Mouse (Mus musculus): ENCODE results near the gene Hao1. TPM values are rescaled to one million over a fixed set of nuclear protein-coding genes. Genes with fewer than 3 reads are reported as not detected.
A peak's percentile ranks its signal among the peaks of the same experiment; 100 is the strongest.

Gene Hao1
- 0.07 TPM in 1 of 2 replicates, not detected in the other for polyA plus RNA-seq (2015; fragmentation: Nextera tagmentation; extraction: Ambion mirVana)

DNA sequence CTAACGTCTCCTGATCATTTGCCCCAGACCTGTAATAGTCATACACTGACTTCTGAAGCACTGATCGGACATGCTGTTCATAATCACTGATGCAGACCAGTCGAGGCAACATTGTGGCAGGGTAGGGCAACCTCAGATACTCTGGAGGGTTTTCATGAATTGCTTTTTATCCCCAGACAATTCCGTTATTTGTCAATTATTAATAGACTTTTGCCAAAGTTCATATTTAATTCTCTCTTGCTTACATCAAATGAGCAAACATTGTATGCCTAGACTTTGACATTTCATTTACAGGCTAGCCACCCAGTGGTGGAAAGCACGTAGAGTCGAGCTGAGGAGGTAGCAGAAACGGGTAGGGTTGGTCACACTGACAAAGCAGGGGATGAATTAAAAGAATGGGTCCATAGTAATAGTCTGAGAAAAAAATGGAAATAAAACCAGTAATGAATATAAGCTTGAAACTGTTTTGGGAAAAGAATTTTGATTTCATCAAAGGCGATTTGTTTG, at the start of gene Hao1:
Gene Hao1, minus strand, starts transcription at position 148 of the 507 bp plus-strand sequence.
- Histone ChIP-seq H3K27ac (ENCODE audit: low read length) (no peak within 1 kb of the TSS), H3K9ac (replicated peaks; ENCODE audit: low read length) (no peak within 1 kb of the TSS), H3K4me2 (replicated peaks; ENCODE audit: low read depth, low read length) (no peak within 1 kb of the TSS), H3K4me1 (ENCODE audit: insufficient read depth, low read length) (no peaks in the 10 kb centered on the region), H3K4me3 (ENCODE audit: low read length) (no peak within 1 kb of the TSS), H3K27me3 (ENCODE audit: insufficient read depth, low read length) (no peaks in the 10 kb centered on the region), H3K9me3 (ENCODE audit: low read length) (no peaks in the 10 kb centered on the region), H3K36me3 (ENCODE audit: insufficient read depth, low read length) (no peaks in the 10 kb centered on the region)
- ATAC-seq (ENCODE audit: low FRiP score, low TSS enrichment) = no peak
- 79% methylated on average over 8 of the region's 8 CpGs for WGBS

DNA sequence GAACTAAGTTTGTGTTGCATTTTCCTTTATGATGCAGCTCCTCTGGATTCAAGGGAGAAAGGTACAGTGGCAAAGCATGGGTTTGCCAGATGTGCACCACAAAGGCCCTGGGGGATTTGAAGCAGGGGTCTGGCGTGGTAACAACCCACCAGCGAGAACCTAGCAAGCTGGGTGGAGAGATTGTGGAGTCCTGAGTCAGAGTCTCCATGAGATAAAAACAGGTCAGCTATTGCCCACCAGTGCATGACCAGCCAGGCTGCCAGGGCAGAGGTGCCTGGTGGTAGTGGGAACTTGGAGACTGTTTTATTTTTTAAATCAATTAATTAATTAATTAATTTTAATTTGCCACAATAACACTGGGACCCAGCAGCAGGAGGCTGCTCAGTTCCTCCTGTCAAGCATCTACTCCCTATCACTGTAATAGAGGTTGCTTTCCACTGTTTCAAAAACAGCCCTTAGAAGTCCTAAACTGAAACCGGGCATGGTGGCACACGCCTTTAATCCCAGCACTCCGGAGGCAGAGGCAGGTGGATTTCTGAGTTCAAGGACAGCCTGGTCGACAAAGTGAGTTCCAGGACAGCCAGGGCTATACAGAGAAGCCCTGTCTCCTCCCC, 37.0 kb upstream of the Hao1 start:
- no peaks in the 10 kb centered on the region for H3K4me1 ChIP-seq (ENCODE audit: insufficient read depth, low read length)
- no peak overlapping the region for H3K9ac ChIP-seq (replicated peaks; ENCODE audit: low read length)
- 96% methylated on average over 6 of the region's 6 CpGs for WGBS
- H3K36me3 ChIP-seq (ENCODE audit: insufficient read depth, low read length) = no peaks in the 10 kb centered on the region
- no peak overlapping the region for H3K4me2 ChIP-seq (replicated peaks; ENCODE audit: low read depth, low read length)
- no peaks in the 10 kb centered on the region for H3K27me3 ChIP-seq (ENCODE audit: insufficient read depth, low read length)
- H3K9me3 ChIP-seq (ENCODE audit: low read length) = no peaks in the 10 kb centered on the region; the same call in 1 of the 2 replicates
- ATAC-seq (ENCODE audit: low FRiP score, low TSS enrichment) = no peak
- no peak overlapping the region for H3K4me3 ChIP-seq (ENCODE audit: low read length)
- H3K27ac ChIP-seq (ENCODE audit: low read length) = no peak overlapping the region

DNA sequence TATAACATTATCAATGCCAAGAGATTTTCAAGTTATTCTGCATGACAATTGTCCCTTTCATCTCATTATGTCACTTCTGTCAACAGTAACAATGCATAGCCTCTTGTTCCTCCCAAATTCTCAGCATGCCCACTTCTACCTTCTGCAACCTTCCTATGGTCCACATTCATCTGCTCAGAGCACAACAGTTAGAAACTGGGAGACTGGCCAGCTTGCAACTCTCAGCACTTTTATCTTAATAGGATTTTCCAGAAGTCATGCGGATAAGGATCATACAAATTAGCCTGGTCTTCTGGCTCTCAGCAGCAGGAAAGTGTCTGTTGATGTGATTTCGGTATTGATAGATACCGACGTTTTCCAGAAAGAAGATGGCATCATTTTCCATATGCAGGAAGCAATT, 31.1 kb upstream of the Hao1 start:
- Histone ChIP-seq H3K4me2 (replicated peaks; ENCODE audit: low read depth, low read length) (no peak overlapping the region), H3K4me3 (ENCODE audit: low read length) (no peak overlapping the region), H3K9ac (replicated peaks; ENCODE audit: low read length) (no peak overlapping the region), H3K27me3 (ENCODE audit: insufficient read depth, low read length) (no peaks in the 10 kb centered on the region), H3K4me1 (ENCODE audit: insufficient read depth, low read length) (no peaks in the 10 kb centered on the region), H3K27ac (ENCODE audit: low read length) (no peak overlapping the region), H3K9me3 (ENCODE audit: low read length) (no peaks in the 10 kb centered on the region; the same call in 1 of the 2 replicates), H3K36me3 (ENCODE audit: insufficient read depth, low read length) (no peaks in the 10 kb centered on the region)
- no peak for ATAC-seq (ENCODE audit: low FRiP score, low TSS enrichment)
- 73% methylated on average over 4 of the region's 4 CpGs for WGBS

DNA sequence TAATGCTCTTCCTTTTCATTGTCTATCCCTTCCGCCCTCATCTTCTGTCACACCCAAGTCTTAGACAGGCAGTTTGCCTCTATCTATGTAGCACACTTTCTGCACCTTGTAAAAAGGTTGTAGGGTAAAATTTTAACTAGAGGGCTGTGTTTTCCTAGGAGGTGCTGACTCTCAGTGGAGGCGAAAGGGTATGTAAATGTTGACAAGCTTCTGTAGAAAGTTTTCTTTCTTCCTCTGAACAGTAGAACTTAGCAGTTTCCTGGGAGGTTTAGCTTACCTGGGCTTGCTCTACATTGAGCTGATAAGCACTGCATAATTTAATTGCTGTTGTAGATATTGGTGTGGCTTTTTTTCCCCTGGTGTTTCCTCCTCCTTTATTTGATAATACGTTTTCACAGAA, 5.3 kb upstream of the Hao1 start:
- H3K27me3 ChIP-seq (ENCODE audit: insufficient read depth, low read length) = no peaks in the 10 kb centered on the region
- H3K4me1 ChIP-seq (ENCODE audit: insufficient read depth, low read length) = no peaks in the 10 kb centered on the region
- H3K9me3 ChIP-seq (ENCODE audit: low read length) = 0 out of 2 replicates have a peak, but pooled peaks cover 6% of the 10 kb centered on the region
- no peak overlapping the region for H3K9ac ChIP-seq (replicated peaks; ENCODE audit: low read length)
- no peak overlapping the region for H3K4me2 ChIP-seq (replicated peaks; ENCODE audit: low read depth, low read length)
- no peaks in the 10 kb centered on the region for H3K36me3 ChIP-seq (ENCODE audit: insufficient read depth, low read length)
- no peak for ATAC-seq (ENCODE audit: low FRiP score, low TSS enrichment)
- 93% methylated on average over 3 of the region's 3 CpGs for WGBS
- no peak overlapping the region for H3K27ac ChIP-seq (ENCODE audit: low read length)
- H3K4me3 ChIP-seq (ENCODE audit: low read length) = no peak overlapping the region

DNA sequence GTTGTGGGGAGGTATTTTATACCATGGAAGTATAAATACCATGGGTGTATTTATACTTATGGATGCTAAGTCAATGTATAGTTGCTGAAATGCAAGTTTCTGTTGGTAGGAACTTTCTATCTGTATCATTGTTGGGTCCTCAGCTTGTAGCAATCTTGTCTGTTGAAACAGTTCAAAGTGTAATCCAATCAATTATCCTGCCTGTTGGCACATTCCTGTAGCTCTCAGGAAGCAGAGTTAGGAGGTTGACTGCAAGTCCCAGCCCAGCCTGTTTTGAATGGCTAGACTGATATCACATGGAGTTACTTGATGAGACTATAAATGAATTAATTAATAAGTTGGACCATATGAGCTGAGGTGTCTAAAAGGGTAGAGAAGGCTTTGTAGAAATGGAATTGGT, 1.8 kb downstream of the Hao1 start:
- H3K4me2 ChIP-seq (replicated peaks; ENCODE audit: low read depth, low read length) = no peak overlapping the region
- no peak overlapping the region for H3K4me3 ChIP-seq (ENCODE audit: low read length)
- no peaks in the 10 kb centered on the region for H3K36me3 ChIP-seq (ENCODE audit: insufficient read depth, low read length)
- no peak for ATAC-seq (ENCODE audit: low FRiP score, low TSS enrichment)
- H3K27me3 ChIP-seq (ENCODE audit: insufficient read depth, low read length) = no peaks in the 10 kb centered on the region
- no peak overlapping the region for H3K27ac ChIP-seq (ENCODE audit: low read length)
- H3K4me1 ChIP-seq (ENCODE audit: insufficient read depth, low read length) = no peaks in the 10 kb centered on the region
- H3K9ac ChIP-seq (replicated peaks; ENCODE audit: low read length) = no peak overlapping the region
- H3K9me3 ChIP-seq (ENCODE audit: low read length) = no peaks in the 10 kb centered on the region

DNA sequence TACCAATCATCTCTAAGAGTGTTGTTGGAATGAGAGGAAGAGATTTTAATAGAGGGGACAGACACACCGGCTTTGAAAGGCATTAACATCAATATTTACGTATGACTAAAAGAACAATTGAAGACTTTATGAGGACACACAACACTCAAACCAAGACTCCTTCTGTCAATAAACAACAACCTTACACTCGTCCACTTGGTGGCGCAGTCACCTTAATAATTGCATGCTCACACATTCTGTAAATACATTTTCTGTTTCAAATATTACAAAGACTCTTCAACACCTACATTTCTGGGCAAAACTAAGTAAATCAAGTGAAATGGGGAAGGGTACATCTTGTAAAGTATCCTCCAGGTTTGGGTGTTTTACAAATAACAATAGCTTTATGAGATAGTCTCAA, 4.4 kb downstream of the Hao1 start:
- no peaks in the 10 kb centered on the region for H3K9me3 ChIP-seq (ENCODE audit: low read length)
- H3K36me3 ChIP-seq (ENCODE audit: insufficient read depth, low read length) = no peaks in the 10 kb centered on the region
- H3K27me3 ChIP-seq (ENCODE audit: insufficient read depth, low read length) = no peaks in the 10 kb centered on the region
- H3K4me2 ChIP-seq (replicated peaks; ENCODE audit: low read depth, low read length) = no peak overlapping the region
- 29% methylated on average over 4 of the region's 4 CpGs for WGBS
- H3K4me3 ChIP-seq (ENCODE audit: low read length) = no peak overlapping the region
- H3K27ac ChIP-seq (ENCODE audit: low read length) = no peak overlapping the region
- H3K9ac ChIP-seq (replicated peaks; ENCODE audit: low read length) = no peak overlapping the region
- H3K4me1 ChIP-seq (ENCODE audit: insufficient read depth, low read length) = no peaks in the 10 kb centered on the region
- no peak for ATAC-seq (ENCODE audit: low FRiP score, low TSS enrichment)

DNA sequence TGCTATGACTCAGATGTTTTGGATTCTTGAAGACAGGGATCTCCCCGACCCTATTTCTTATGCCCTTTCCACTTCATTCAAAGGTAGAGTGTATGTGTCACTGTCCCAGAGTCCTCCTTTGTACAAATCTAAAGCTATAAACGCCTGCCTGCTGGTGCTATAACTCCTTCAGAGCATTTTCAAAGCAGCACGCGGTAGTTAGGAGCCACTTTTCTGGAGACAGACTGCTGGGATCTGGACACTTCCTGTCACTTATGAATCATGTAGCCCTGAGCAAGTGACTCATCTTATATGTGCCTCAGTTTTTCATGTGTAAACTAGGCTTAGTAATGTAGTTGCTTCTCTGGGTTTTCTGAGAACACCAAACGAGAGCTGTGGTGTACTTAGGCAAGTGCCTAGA, 9.1 kb downstream of the Hao1 start:
- WGBS = 70% methylated on average over 5 of the region's 5 CpGs
- H3K4me3 ChIP-seq (ENCODE audit: low read length) = no peak overlapping the region
- ATAC-seq (ENCODE audit: low FRiP score, low TSS enrichment) = no peak
- H3K9ac ChIP-seq (replicated peaks; ENCODE audit: low read length) = no peak overlapping the region
- no peaks in the 10 kb centered on the region for H3K27me3 ChIP-seq (ENCODE audit: insufficient read depth, low read length)
- H3K9me3 ChIP-seq (ENCODE audit: low read length) = no peaks in the 10 kb centered on the region
- no peaks in the 10 kb centered on the region for H3K36me3 ChIP-seq (ENCODE audit: insufficient read depth, low read length)
- H3K4me1 ChIP-seq (ENCODE audit: insufficient read depth, low read length) = no peaks in the 10 kb centered on the region
- no peak overlapping the region for H3K27ac ChIP-seq (ENCODE audit: low read length)
- no peak overlapping the region for H3K4me2 ChIP-seq (replicated peaks; ENCODE audit: low read depth, low read length)

DNA sequence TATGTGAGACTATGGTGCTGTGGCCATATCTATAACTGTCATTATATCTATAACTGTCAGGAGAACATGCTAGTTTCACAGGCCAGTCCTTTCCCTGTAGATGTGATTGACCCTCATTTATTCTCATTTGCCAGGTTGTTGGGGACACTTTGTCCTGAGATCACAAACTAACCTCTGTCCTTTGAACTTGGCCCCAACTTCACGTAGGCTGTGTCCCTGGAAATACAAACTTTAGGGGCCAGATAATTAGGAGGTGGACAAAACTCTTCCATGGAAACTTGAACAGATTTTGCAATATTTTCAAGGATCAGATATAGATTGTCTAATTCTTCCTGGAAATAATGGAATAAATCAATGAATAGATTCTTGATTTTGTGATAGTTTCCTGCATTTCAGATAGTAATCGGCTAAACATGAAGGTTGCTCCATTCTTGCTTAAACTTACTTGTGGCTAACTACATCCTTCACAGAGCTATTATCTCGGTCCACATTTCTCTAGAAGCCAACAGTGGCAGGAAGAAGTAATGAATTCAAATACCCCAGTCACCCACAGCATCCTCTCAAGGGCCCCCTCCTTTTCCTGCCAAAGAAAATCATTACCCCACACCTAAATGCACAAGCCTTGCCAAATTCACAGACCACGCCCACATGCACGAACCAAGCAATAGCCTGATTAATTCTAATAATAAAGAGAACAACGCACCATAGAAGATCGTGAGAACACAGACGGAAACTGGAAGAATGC, 9.7 kb downstream of the Hao1 start:
- Histone ChIP-seq H3K27ac (ENCODE audit: low read length) (no peak overlapping the region), H3K4me2 (replicated peaks; ENCODE audit: low read depth, low read length) (no peak overlapping the region), H3K27me3 (ENCODE audit: insufficient read depth, low read length) (no peaks in the 10 kb centered on the region), H3K4me1 (ENCODE audit: insufficient read depth, low read length) (no peaks in the 10 kb centered on the region), H3K9me3 (ENCODE audit: low read length) (no peaks in the 10 kb centered on the region), H3K9ac (replicated peaks; ENCODE audit: low read length) (no peak overlapping the region), H3K36me3 (ENCODE audit: insufficient read depth, low read length) (no peaks in the 10 kb centered on the region), H3K4me3 (ENCODE audit: low read length) (no peak overlapping the region)
- no peak for ATAC-seq (ENCODE audit: low FRiP score, low TSS enrichment)
- 82% methylated on average over 8 of the region's 8 CpGs for WGBS

DNA sequence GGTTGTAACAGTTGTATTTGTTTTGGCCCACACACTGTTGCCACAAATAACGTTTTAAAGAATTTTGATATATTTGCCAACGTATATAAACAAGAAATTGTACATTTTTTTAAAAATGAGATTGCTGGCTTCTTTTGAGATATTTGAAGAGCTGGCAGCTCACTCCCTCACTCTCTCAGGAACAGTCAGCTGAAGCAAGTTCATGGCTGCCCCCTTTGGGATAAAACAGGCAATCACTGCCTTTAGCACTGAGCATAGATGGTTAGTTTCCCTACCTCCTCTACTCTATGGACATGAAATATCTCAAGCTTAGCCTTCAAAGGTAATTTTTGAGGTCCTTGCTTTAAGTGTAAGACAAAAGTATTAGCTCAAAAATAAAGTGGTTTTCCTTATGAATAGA, 10.7 kb downstream of the Hao1 start:
- no peaks in the 10 kb centered on the region for H3K27me3 ChIP-seq (ENCODE audit: insufficient read depth, low read length)
- ATAC-seq (ENCODE audit: low FRiP score, low TSS enrichment) = no peak
- H3K9ac ChIP-seq (replicated peaks; ENCODE audit: low read length) = no peak overlapping the region
- H3K27ac ChIP-seq (ENCODE audit: low read length) = no peak overlapping the region
- no peak overlapping the region for H3K4me3 ChIP-seq (ENCODE audit: low read length)
- no peak overlapping the region for H3K4me2 ChIP-seq (replicated peaks; ENCODE audit: low read depth, low read length)
- no peaks in the 10 kb centered on the region for H3K4me1 ChIP-seq (ENCODE audit: insufficient read depth, low read length)
- H3K9me3 ChIP-seq (ENCODE audit: low read length) = no peaks in the 10 kb centered on the region
- 56% methylated on average over 2 of the region's 2 CpGs for WGBS
- H3K36me3 ChIP-seq (ENCODE audit: insufficient read depth, low read length) = no peaks in the 10 kb centered on the region

DNA sequence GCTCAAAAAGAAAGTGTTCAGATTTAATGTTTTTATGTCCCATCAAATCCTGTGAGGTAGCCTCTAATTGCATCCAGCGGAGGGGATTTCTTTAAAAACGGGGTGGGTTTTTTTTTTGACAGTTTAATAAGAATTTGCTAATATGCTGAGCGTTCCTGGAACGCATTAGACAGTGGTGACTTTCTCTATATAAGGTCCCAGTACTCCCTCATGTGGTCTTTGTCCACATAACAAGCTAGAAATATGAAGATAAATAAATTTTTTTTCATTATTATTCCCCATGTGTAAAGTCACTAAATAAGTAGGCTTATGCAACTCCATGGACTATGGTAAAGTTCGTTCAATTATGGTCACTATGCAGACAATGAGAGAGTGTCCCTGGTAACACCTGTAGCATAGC, 13.1 kb downstream of the Hao1 start:
- Histone ChIP-seq H3K4me1 (ENCODE audit: insufficient read depth, low read length) (no peaks in the 10 kb centered on the region), H3K27me3 (ENCODE audit: insufficient read depth, low read length) (no peaks in the 10 kb centered on the region), H3K4me3 (ENCODE audit: low read length) (no peak overlapping the region), H3K9me3 (ENCODE audit: low read length) (no peaks in the 10 kb centered on the region), H3K27ac (ENCODE audit: low read length) (no peak overlapping the region), H3K4me2 (replicated peaks; ENCODE audit: low read depth, low read length) (peak overlapping the region; percentile 26; the same call in 1 of the 2 replicates), H3K36me3 (ENCODE audit: insufficient read depth, low read length) (no peaks in the 10 kb centered on the region), H3K9ac (replicated peaks; ENCODE audit: low read length) (0 out of 2 replicates have a peak overlapping the region, but pooled peaks have one; percentile 12)
- ATAC-seq (ENCODE audit: low FRiP score, low TSS enrichment) = no peak
- WGBS = 69% methylated on average over 5 of the region's 5 CpGs
